Mouse (Mus musculus): ENCODE results near the gene Gm32687.
"Not testable (repeated sequence)": the region's sequence is repeated elsewhere in the genome, so short reads cannot be mapped to it uniquely, and the experiment has no call there.

Gm32687 gene

DNA sequence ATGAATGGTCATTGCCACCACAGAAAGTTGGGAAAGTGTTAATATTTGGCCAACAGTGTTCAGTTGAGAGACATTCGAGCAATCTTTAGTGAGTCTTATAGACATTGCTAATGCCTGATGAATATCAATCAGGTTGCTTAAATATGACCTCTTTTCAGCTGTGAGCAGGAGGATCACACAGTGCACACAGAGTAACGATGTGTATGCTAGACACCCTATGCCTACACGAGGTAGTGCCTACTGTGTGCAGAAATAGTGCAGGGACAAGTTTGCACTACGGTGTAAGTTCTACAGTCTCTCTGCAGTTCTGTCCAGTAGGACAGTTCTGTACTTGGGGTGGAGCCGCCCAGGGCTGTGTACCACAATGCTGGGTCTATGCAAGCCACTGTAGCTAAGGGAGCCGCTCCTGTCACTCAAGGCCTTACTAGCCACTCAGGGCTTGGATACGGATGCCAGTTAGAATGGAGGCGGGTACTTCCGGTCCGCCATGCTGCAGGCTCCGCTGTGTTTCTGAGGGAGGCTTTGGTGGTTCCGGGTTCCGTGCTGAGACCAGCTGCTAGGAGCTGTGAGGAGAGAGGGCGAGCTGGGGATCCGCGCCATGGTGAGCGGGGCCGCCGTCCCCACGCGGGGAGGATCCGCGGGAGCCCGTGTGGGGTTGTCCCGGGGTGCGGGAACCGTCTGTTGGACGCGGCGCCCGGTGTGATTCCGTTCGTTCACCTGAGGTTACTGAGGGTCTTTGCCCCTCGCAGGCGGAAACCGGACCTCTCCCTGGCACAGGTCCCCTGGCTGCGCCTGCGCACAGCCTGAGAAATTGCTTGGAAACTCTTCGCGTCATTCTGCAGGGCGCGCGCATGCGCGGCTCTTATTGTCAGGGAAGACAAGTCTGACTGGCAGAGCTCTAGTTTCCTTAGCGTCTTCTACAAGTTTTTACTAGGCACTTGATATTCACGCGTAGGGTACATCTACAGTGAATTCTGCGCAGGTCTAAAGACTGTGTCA lies at the start of gene Gm32687:
Gene Gm32687 (plus strand): TSS at position 526 of the 999 bp plus-strand sequence.
- not testable (repeated sequence) for H3K36me3 ChIP-seq (ENCODE audit: control insufficient read depth, insufficient read depth, low read length, poor library complexity, severe bottlenecking); DNase-seq (ENCODE audit: low read depth, low spot score); H3K27me3 ChIP-seq (ENCODE audit: control insufficient read depth, insufficient read depth, low read length, poor library complexity, severe bottlenecking)

- not testable (repeated sequence) for DNase-seq (ENCODE audit: low read depth, low spot score); H3K36me3 ChIP-seq (ENCODE audit: control insufficient read depth, insufficient read depth, low read length, poor library complexity, severe bottlenecking); H3K27me3 ChIP-seq (ENCODE audit: control insufficient read depth, insufficient read depth, low read length, poor library complexity, severe bottlenecking)
Measured at GRCm38 (mm10) chr10:81846219-81846618, 17.5 kb upstream of the Gm32687 start.

DNA sequence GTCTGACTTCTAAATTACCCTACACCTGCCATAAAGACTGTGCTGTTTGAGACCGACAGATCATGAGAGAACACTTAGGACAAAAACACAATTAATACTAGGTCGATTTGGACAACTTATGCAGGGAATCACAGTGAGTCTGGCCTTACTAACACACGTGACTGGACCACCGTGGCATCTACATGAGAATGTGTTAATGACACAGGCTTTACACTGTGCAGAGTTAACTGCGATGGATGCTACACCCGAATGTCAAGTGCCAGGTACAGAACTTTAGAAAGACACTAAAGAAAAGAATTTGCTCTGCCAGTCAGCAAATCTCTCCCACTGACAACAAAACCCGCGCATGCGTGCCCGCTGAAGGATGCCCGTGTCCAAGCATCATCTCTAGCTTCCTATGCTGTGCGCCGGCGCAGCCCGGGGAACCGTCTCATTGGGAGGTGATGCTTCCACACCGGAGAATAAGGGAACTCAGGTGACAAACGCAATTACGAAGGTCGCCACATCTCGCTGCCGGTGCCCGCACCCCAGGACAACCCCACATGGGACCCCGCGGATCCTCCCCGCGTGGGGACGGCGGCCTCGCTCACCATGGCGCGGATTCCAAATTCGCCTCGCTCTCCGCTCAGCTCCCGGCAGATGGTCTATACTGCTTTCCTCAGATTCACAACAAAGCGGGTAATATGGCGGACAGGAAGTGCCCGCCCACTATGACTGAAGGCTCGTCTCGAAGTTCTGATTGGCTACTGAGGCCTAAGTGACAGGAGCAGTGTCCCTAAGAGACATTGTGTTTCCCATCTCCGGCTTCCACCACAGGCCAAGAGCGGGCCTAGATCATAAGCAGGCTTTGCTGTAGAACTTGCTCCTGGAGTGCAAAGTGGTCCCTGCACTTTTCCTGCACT lies 66.4 kb downstream of the Gm32687 start, which contains the start of gene Zfp781:
Gene Zfp781 (minus strand): TSS at position 639 of the 902 bp plus-strand sequence.
- not testable (repeated sequence) for DNase-seq (ENCODE audit: low read depth, low spot score); H3K36me3 ChIP-seq (ENCODE audit: control insufficient read depth, insufficient read depth, low read length, poor library complexity, severe bottlenecking); H3K27me3 ChIP-seq (ENCODE audit: control insufficient read depth, insufficient read depth, low read length, poor library complexity, severe bottlenecking)

All from splenic B cell, adult 2 months (primary cell).